Mouse (Mus musculus) testis, postnatal 14 days (tissue): ENCODE data around the gene Gm7995.
"Not testable (repeated sequence)": the region's sequence is repeated elsewhere in the genome, so short reads cannot be mapped to it uniquely, and the experiment has no call there.

Experiments
- DNase-seq: peaks from one replicate; pipeline ENCODE4 v3.0.0; 2021; ENCODE audit warnings: low spot score

Gene Gm7995

GRCm38 (mm10) chr14:42309910-42310309 lies at the start of gene Gm7995:
Gm7995 (plus strand) TSS chr14:42310210.
- not testable (repeated sequence) for DNase-seq

DNA sequence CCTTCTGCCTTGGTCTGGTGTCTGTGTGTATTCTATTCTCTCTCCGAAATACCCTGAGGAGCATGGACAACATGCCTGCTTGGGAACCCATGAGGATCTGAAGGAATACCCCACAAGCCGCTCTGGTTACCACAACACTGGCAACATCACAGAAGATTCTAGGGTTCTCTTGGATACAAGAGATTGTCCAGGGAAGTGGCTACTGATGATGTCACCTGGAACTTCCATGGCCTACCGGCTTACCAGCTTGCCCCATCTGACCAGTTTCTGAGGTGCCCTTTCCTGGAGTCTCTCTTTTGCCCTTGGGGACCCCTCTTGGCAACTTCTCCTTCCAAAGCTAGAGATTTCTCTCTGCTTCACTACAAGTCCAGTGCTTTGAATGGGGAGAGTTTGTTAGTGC lies 12.8 kb upstream of the Gm7995 start, which contains the start of gene Gm9611:
Gm9611 (minus strand) TSS at position 101 of the 400 bp plus-strand sequence.
- DNase-seq: not testable (repeated sequence)
